Mouse (Mus musculus) urinary bladder, postnatal 10 days (tissue): ENCODE data around the gene Grin1.

Experiments used
- DNase-seq: peaks from one replicate; pipeline ENCODE4 v3.0.0; 2022; ENCODE audit warnings: low spot score

Gene Grin1

DNA sequence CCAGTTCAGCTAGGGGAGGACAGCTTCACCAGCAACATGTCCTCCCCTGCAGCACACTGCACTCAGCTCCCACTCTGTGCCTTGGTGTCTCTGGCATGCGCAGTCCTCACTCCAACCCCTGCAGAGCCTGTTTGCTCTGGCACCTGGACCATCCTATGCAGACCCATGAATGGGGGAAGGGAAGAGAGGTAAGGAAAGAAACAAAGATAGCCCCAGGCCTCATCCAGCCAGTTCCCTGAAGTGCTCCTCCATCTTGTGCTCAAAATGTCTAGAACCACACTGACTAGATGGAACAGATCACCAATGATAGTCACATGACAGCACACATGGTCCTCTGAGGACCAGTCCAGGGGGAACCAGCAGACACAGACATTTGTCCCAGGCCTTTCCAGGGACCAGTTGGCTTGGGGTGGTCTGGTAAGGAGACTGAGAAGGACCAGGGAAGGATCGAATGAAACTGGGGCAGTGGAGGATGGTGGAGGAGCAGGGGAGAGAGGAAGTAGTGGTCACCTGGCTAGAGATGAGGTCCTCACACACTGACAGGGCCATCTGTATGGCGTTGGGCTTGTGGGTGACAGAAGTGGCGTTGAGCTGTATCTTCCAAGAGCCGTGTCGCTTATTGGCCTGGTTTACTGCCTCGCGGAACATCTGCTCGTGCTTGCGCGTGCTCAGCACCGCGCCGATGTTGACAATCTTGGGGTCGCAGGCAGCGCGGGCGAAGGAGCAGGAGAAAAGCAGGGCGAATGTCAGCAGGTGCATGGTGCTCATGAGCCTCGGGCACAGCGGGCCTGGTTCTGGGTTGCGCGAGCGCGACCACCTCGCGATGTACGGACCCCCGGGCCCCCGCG lies 644 bp downstream of the Grin1 start:
- DNase-seq = no peak

DNA sequence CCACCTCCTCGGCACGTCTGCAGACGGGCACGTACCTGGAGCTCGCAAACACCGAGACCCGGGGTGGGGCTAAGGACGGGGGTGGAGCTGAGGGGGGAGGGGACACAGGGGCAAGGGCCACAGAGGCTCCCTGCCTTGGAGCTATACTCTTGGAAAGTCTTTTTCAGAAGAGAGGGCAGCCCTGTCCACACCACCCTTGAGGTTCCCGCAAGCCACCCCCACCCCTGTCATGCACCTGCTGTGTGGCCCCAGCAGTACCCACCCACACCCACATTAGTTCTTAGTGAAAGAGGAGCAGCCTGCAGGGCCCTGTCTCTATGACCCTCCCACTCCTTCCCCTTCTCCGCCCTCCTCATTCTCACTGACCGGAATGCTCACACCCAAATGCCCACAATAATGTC lies 7.5 kb downstream of the Grin1 start:
- no peak for DNase-seq

DNA sequence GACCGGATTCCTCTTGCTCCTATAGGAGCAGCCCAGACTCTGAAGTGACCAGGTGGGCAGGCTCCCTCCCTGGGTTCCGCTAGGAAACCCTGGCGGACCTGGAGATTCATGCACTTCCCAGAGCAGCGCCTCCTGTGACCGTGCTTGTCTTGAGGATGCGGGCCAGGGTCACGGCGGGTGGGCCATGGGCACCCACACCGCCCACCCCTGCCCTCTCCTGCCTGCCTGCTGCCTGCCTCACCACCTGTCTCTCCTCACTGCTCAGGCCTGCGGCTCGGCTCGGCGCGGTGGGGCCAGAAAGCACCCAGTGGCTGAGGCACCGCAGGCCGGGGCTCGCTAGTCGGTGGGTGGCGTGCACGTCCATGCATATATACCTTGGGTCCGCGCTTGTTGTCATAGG lies 8.0 kb downstream of the Grin1 start:
- DNase-seq = no peak

DNA sequence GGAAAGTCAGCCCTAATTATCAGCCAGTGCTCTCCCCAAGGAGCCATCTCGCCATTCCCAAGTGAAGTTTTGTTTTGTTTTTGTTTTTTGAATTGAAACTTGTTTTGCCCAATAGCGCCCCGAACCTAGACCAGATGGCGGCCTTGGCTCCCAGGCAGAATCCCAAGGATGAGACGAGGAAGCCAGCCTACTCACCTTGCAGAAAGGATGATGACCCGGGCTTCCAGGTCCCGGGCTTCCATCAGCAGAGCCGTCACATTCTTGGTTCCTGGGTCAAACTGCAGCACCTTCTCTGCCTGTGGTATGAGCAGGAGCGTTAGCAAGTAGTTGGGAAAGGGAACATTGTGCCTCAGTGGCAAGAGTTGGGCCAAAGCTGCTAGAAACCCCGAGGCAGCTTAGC lies 8.8 kb downstream of the Grin1 start:
- DNase-seq = no peak

DNA sequence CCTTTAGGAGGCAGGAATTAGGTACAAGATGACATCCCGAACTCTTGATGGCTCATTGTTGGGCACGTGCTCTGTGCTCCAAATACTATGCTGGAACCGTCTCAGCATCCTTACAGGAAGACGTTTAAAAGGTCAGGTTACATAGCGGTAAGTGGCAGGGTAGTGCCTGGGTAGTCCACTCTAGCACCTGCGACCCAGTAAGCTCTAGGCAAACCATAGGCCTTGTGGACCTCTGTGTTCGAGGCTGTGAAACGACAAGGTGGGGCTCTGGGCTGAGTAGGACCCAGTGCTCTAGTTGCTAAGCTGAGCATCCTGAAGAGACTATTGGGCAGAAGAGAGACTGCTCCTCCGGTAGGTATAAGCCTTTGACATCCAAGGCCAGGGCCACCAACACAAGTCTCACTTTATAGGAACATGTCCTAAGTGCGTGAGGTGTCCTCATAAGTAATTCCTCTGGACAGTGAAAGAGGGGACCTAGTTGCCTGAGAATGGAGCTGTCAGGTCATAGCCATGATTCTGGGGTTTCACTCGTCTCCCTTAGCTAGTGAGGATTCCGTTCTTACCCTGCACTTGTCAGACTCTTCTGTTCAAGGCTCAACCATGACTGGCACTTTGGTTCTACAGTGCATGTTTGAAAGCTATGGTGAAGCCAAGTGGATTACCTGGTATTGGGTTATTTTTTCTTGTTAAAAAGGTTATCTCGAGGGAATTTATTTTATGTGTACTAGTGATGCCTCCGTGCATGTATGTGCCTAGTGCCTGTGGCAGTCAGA lies 13.2 kb downstream of the Grin1 start:
- DNase-seq = no peak

DNA sequence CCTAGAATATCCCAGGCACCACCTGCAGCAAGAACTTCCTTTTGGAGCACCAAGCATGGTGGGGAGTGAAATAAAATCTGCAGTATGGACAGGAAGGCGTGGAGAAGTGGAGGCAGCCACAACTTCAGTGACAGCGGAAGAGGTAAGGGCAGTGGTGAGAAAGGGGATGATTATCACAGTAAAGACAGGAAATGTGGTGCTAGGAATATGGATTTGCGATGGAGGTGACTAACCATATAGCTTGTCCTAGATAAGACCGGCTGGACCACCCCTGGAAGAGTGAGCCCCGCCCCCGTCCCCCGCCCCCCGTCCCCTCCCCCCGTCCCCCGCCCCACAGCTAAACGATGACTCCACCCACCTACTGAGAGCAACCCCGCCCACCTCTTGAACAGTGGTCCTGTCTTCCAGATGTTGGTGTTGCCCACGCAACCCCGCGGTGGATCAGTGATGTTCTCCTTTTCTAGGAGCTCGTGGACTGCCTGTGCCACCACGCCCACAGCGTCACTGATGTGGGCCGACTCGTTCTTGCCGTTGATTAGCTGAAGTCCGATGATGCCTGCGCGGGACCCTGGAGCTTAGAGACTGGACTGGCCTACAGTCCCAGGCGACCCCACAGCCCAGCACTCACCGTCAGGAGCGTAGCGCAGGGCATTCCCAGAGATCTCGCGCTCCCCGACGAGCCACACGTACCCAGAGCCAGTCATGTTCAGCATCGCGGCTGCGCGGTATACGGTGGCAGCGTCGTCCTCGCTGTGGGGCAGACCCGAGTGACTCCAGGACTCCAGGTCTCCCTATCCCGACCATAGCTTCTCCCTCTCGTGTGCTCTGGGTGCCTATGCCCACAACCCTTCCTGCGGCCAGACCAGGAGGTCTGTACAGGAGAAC lies 14.1 kb downstream of the Grin1 start:
- DNase-seq = no peak

DNA sequence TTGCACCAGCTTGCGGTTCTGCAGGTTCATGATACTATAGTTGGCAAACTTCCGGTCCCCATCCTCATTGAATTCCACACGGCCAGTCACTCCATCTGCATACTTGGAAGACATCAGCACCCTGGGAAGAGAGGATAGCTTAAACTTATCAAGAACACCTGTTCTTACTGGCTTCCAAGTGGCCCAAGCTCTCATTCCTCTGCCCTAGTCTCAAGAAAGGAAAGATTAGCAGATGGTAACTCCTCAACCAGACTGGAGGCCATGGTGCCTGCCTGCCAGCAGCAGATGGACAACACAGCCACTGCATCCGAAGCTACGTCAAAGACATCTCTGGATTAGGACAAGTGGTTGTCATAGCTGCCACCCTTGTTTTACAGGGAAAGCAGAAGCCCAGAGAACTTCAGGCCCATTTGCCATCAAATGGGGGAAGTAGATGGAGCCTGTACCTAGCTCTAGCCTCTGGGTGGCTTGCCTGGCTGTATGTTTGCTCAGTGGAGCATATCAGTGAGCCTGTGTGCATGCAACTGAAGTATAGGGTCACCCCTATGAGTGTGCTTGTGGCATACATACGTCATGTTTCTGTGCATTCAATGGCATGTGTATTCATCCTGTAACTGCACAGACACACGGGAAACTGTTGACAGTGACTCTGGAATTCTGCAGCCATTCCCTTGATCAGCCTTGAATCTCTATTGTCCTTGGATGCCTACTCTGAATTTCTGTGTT lies 14.9 kb downstream of the Grin1 start:
- no peak for DNase-seq

DNA sequence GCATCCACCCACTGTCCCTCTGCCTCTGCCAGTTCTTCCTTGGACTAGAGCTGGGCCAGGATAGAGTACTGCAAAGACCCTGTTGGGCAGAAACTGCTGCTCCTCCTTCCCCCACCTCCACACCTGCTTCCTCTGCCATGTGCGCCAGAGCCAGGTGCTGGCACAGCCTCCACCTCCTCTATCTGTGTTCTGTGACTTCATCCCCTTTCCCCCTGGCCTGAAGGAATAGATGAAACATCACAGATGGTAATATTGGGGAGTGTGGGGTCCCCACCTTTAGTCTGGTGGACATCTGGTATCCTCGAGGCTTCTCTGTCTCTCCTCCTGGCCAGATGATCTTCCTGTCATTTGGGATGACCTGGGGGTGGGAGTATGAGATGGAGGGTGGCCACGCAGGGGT lies 15.5 kb downstream of the Grin1 start:
- no peak for DNase-seq

DNA sequence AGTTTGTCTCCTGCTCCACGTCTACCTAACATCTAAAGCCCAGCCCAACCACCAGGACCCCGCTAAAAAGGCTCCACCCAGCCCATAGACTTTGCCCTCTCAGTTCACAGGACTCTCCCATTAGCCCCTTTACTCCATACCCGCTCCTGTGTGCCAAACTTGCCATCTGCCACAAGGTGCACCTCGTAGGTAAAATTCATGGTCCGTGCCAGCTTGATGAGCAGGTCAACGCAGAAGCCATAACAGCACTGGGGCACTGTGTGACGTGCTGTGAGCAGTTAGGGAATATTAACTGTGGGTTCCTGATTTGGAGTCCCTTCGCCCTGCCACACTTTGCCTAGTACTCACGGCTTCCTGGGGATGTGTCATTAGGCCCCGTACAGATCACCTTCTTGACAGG lies 20.9 kb downstream of the Grin1 start:
- no peak for DNase-seq

DNA sequence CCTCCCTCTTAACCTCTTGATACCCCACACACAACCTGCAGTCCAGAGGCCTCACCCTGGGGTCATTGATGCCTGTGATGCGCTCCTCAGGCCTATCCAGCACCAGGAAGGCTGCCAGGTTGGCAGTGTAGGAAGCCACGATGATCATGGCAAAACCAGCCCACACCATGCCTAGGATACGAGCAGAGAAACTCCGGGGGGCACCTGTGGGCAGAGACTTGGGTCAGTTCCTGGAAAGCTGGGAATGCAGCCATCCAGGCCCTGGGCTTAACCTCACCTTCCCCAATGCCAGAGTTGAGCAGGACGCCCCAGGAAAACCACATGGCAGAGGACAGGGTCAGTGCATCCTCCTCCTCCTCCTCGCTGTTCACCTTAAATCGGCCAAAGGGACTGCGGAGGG lies 21.9 kb downstream of the Grin1 start:
- no peak for DNase-seq

DNA sequence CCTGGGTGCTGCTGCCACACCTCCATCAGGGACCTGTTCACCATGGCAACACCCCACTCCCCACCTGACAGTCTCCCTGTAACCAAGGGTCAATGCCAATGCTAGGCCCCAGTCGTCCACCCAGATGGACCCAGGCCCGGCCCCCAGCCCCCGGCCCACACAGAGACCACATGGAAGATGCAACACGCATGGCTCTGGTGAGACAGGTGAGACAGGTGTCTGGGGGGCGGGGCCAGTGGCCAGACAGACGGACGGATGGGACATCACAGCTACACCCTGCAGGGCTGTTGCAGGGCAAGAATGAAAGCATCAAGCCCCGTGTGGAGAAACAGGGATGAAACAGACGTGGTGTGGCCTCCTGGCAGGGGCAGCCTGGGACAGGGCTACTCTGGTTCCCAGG lies 25.3 kb downstream of the Grin1 start:
- no peak for DNase-seq

DNA sequence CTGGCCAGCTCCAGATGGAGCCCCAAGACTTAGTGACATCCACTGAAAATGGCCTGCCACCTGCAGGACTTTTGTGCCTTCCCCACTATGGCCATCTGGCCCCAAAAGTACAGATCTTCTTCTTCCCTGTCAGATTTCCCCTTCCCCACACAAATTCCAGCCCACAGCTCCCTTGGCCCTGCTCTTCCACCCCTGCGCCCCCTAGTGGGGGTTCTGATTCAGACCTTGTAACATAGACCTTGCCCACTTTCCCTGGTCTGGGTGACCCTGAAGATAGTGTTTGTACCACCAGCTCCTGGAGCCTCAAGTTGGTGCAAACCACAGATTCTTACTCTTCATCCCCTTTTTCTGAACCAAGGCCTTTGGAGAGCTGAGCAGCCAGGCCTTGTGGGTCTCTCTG lies 26.1 kb downstream of the Grin1 start:
- DNase-seq = no peak

DNA sequence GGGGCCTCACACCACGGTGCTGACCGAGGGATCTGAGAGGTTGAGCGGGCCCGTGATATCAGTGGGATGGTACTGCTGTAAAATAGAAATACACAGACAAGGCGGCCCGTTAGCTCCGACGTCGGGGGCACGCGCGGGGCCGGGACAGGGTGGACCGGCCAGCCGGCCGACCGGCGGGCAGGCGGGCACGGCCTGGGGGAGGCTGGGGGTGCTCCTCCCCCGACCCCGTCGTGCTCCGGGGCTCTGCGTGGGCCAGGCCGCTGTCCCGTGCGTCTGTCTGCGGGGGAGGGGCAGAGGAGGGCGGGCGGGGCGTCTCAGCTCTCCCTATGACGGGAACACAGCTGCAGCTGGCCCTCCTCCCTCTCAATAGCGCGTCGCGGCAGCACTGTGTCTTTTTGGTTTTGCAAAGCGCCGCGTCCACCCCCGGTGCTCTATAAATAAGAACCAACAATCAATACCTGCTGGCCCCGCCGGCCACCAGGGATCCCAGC lies 26.9 kb downstream of the Grin1 start:
- DNase-seq = no peak

DNA sequence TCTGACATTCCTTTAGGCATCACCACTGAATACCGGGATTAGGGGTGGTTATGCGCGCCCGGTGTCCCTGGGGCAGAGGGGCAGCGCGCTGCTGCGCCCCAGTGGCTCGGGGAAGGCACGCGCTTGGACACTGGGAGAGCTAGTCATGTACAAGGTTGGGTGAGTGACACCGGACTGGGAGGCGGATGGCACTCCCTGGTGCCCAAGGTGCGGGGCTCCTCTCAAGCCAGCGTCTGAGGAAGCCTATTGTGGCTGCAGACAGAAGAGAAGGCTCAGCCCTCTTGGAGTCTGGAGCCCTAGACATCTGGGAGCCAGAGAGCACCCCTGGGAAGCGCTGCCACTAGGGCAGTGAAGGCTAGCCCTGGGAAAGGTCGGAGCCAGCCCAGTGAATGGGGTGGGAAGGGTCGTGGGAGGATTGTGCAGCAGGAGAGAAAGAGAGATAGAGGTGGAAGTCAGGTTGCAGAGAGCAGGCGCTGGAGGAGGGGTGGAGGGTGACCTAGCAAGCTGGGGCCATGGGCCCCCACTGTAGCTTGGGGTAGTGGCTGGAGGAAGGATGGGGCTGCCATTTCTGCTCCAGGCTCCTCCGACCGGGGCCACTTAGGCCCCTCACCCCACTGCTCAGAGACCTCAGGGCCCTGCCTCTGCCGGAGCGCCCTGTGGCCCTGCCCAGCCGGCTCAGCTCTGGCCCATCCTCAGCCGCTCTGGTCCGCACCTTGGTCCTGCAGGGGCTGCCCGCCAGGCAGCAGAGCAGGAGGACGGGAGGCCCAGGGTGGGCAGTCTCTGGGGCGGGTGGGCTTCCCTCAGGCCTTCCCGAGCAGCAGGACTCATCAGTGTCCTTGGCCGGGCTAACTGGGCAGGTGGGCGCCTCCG lies 27.6 kb downstream of the Grin1 start:
- DNase-seq = no peak

DNA sequence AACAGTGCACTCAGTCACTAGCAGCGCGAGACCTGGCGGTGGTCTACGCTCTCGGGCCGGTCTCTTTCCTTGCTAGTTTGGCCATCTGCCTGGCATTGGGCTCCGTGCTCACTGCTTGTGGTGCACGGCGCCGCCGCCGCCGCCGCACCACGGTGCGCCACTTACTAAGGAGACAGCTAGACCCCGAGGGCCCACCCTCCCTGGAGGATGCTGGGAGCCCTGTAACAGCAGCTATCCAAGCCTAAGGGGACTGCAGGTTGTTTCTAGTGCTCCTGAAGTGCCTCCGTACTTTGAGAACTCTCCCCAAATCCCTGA lies 28.2 kb downstream of the Grin1 start:
- no peak for DNase-seq

DNA sequence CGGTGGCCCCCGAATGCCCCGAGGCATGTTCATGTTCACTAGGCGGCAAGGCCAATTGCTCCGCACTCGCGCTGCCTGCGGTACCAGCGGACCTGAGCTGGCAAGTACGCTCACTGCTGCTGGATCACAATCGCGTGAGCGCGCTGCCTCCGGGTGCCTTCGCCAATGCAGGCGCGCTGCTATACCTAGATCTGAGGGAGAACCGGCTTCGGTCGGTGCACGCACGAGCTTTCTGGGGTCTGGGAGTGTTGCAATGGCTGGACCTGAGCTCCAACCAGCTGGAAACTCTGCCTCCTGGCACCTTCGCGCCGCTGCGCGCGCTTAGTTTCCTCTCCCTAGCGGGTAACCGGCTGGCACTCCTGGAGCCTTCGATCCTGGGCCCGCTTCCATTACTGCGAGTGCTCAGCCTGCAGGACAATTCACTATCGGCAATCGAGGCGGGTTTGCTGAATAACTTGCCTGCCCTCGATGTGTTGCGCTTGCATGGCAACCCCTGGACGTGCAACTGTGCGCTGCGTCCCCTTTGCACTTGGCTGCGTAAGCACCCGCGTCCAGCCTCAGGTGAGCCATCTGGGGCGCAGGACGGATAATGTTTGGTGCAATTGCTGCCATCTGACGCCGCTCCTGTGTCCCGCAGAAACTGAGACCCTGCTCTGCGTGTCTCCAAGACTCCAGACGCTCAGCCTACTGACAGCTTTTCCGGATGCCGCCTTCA lies 28.7 kb downstream of the Grin1 start:
- DNase-seq = no peak

DNA sequence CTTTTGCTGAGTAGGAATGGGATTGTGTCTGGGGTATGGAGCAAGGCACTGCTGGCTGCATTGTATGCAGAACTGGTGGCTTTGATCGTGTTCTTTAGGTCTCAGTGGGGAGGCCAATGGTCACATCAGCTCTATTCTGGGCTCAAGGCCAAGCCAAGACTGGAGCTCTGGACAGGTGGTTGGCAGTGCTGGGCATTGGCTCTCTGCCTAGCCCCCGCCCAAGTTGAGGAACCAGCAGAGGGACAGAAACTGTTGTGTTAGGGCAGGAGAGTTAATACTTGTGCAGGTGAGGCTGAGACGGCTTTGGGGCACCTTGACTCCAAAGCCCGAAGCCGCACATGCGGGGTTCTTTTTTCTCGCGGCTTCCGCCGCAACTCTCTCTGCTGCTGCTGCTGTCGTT lies 29.3 kb downstream of the Grin1 start, which contains the start of gene Lrrc26:
Gene Lrrc26 (plus strand): TSS at position 265 of the 400 bp plus-strand sequence.
- DNase-seq = no peak

DNA sequence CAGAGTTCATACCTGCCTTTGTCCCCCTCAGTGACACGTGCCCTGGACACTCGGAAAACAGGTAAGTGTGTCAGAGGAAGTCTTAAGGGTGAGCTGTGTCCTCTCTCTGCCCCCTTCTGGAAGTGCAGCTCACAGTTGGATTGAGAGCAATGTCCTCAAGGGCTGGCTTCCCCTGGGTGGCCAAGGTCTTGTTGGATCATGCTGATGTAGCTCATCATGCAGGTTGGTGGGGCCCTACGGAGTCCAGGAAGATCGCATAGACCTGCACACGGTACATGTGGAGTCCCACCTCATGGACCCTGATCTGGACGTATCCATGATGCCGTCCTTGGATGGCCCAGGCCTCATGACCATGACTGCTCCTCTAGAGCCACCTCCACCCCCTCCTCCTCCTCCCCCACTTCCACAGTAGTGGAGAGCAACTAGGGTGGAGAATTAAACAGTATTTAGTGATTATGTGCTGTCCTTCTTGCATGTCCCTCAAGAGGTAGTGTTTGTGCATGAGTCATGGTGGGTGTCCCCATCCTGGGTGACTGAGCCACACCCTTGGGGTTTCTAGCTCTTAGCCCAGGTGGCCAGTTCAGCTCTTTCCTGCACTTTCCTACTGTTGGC lies 30.1 kb downstream of the Grin1 start:
- DNase-seq = no peak

DNA sequence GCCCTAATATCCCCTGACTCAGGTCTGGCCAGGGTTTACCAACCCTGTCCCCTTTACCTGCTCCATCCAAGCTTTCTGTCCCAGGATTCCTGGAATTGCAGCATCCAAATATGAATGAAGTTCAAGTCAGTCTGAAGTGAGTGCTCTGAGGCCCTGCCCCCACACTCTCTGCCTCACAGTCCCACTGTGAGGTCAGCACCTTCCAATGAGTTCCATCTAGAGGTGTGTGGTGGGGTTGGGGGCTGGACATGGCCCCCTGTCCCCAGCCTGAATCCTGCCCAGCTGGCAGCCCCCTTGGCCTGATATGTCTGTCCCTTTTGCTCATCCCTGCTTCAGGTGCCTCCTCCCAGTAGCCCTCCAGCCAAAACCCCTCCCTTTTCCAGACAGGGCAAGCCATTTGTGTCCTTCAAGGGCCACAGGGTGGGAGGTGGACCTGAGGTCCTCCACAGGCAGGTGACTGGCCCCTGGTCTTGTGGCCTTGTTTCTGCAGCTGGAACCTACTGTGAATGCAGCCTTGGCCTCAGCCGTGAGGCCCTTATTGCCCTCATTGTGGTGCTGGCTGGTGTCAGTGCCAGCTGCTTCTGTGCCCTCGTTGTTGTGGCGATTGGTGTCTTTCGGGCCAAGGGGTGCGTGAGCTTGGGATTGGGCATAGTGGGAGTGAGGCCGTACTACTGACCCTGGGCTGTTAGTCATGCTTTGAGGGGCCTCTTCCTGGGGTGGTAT lies 30.9 kb downstream of the Grin1 start, which contains the start of gene Tmem210:
Gene Tmem210 (plus strand): TSS at position 219 of the 723 bp plus-strand sequence.
- DNase-seq = no peak
